Mouse (Mus musculus): ENCODE results near the gene Ppm1h. TPM values are rescaled to one million over a fixed set of nuclear protein-coding genes. Genes with fewer than 3 reads are reported as not detected.

Gene Ppm1h
- total and polyA plus RNA-seq, 2 experiments from 2014 or later: 31.1 to 31.7 TPM

DNA sequence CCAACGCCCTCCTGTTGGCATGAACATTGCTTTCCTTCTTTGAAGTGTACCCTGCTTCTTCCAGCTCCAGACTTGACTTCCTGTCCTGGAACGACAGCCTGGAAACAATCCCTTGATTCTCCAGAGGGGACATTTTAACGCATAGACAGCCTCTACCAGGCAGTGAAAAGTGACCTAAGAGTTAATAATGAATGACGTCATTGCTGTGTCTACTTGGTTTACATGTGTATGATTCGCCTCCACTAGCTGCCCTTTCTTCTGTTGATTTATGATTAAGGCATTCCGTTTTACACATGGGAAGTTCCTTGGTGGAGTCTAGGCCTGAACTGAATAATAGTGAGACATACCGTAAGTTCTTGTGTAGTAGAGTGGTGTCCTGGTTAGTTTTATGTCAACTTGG lies 287.9 kb downstream of the Ppm1h start:
- Histone ChIP-seq H3K27ac (ENCODE audit: low read depth, low read length) (no peak overlapping the region), H3K4me3 (ENCODE audit: low read depth, low read length) (no peak overlapping the region), H3K27me3 (ENCODE audit: insufficient read depth, low read length) (no peaks in the 10 kb centered on the region), H3K9ac (no peak overlapping the region), H3K36me3 (ENCODE audit: insufficient read depth) (no peaks in the 10 kb centered on the region), H3K4me1 (ENCODE audit: insufficient read depth) (peaks cover 10% of the 10 kb centered on the region; the same call in 1 of the 2 replicates), H3K4me2 (ENCODE audit: low read depth) (no peak overlapping the region), H3K9me3 (ENCODE audit: low read length) (no peaks in the 10 kb centered on the region)
- no peak for DNase-seq
- 74% methylated on average over 7 of the region's 7 CpGs for WGBS
- no peak for TF ChIP-seq CTCF (IDR thresholded peaks at IDR 0.05; ENCODE audit: low read depth)
- no peak for ATAC-seq

DNA sequence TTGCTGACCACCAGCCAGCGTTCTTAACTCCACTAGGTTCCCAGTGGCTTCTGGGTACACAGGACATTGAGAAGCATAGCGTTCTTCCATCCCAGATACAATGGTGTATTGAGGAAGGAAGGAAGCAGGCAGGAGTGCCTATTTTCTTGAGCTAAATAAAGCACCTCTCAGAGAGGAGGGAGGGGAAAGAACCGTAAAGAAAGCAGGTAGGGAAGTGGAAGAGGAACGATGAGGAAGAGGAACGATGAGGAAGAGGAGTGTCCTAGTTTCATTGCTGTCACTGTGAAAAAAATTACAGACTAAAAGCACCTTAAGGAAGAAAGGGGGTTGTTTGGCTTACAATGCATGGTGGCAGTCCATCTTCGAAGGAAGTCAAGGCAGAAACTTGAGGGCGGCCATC lies 291.6 kb downstream of the Ppm1h start:
- Histone ChIP-seq H3K4me3 (ENCODE audit: low read depth, low read length) (no peak overlapping the region), H3K4me2 (ENCODE audit: low read depth) (no peak overlapping the region), H3K36me3 (ENCODE audit: insufficient read depth) (no peaks in the 10 kb centered on the region), H3K9me3 (ENCODE audit: low read length) (no peaks in the 10 kb centered on the region), H3K27me3 (ENCODE audit: insufficient read depth, low read length) (no peaks in the 10 kb centered on the region), H3K9ac (no peak overlapping the region), H3K27ac (ENCODE audit: low read depth, low read length) (no peak overlapping the region), H3K4me1 (ENCODE audit: insufficient read depth) (no peaks in the 10 kb centered on the region)
- 86% methylated on average over 7 of the region's 7 CpGs for WGBS
- ATAC-seq (no peak), DNase-seq (no peak)
- TF ChIP-seq CTCF (IDR thresholded peaks at IDR 0.05; ENCODE audit: low read depth): no peak

DNA sequence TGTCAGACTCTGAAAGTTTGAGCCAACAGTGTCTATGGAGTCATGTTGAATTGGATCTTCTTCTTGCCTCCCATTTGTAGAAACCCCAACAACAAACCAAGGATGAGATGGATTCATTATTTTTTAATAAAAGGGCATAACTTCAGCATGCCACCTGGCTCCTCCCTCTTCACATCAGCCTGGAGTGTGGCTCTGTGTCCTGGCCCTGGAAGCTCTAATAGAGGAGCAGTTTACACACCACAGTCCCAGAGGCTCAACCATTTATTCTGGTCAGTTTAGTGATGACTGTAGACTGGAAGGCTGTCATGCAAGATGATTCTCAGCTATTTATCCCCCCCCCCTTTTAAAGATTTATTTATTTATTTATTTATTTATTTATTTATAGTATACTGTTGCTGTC lies 294.7 kb downstream of the Ppm1h start:
- Histone ChIP-seq H3K27ac (ENCODE audit: low read depth, low read length) (no peak overlapping the region), H3K9ac (no peak overlapping the region), H3K4me3 (ENCODE audit: low read depth, low read length) (no peak overlapping the region), H3K27me3 (ENCODE audit: insufficient read depth, low read length) (no peaks in the 10 kb centered on the region), H3K36me3 (ENCODE audit: insufficient read depth) (no peaks in the 10 kb centered on the region), H3K9me3 (ENCODE audit: low read length) (no peaks in the 10 kb centered on the region), H3K4me2 (ENCODE audit: low read depth) (no peak overlapping the region), H3K4me1 (ENCODE audit: insufficient read depth) (no peaks in the 10 kb centered on the region)
- ATAC-seq: no peak
- DNase-seq: no peak
- no peak for TF ChIP-seq CTCF (IDR thresholded peaks at IDR 0.05; ENCODE audit: low read depth)

DNA sequence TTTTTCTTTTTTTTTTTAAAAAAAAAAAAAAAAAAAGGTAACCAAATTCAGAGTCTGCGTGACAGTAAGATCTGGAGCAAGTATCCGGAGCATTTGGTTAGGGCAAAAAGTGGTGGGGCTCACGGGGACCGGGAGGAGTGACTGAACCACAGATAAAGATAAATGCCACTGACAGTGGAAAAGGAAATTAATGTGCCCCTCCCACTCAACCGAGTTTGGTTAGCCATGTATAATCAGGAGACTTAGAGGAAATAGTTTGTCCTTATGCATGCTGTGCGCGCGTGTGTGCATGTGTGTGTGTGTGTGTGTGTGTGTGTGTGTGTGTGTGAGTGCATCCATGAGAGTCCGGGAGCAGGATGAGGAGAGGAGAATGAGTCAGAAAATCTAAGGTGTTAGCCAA lies 297.5 kb downstream of the Ppm1h start:
- no peak overlapping the region for H3K27ac ChIP-seq (ENCODE audit: low read depth, low read length)
- no peak for ATAC-seq
- H3K4me1 ChIP-seq (ENCODE audit: insufficient read depth): no peaks in the 10 kb centered on the region
- H3K9ac ChIP-seq: no peak overlapping the region
- H3K9me3 ChIP-seq (ENCODE audit: low read length): no peaks in the 10 kb centered on the region
- TF ChIP-seq CTCF (IDR thresholded peaks at IDR 0.05; ENCODE audit: low read depth): no peak
- no peaks in the 10 kb centered on the region for H3K27me3 ChIP-seq (ENCODE audit: insufficient read depth, low read length)
- H3K36me3 ChIP-seq (ENCODE audit: insufficient read depth): 0 out of 2 replicates have a peak, but pooled peaks cover 11% of the 10 kb centered on the region
- DNase-seq: no peak
- WGBS: 81% methylated on average over 9 of the region's 9 CpGs
- no peak overlapping the region for H3K4me3 ChIP-seq (ENCODE audit: low read depth, low read length)
- no peak overlapping the region for H3K4me2 ChIP-seq (ENCODE audit: low read depth)

DNA sequence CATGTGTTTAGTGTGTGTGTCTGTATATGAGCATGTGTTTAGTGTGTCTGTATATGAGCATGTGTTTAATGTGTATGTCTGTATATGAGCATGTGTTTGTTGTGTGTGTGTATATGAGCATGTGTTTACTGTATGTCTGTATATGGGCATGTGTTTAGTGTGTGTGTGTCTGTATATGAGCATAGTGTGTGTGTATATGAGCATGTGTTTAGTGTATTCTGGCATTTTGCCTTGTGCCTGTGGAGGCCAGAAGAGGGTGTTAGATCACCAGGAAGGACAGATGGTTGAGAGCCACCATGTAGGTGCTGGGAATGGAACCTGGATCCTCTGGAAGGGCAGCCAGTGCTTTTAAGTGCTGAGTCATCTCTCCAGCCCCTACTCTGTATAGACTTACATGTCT lies 300.8 kb downstream of the Ppm1h start:
- H3K4me2 ChIP-seq (ENCODE audit: low read depth): no peak overlapping the region
- ATAC-seq: peak; percentile 23; the same call in 1 of the 2 replicates
- no peak overlapping the region for H3K27ac ChIP-seq (ENCODE audit: low read depth, low read length)
- no peak overlapping the region for H3K4me3 ChIP-seq (ENCODE audit: low read depth, low read length)
- no peak for DNase-seq
- no peaks in the 10 kb centered on the region for H3K9me3 ChIP-seq (ENCODE audit: low read length)
- H3K4me1 ChIP-seq (ENCODE audit: insufficient read depth): peaks cover 9% of the 10 kb centered on the region; the same call in 1 of the 2 replicates
- no peak for TF ChIP-seq CTCF (IDR thresholded peaks at IDR 0.05; ENCODE audit: low read depth)
- 0 out of 2 replicates have a peak, but pooled peaks cover 16% of the 10 kb centered on the region for H3K36me3 ChIP-seq (ENCODE audit: insufficient read depth)
- H3K27me3 ChIP-seq (ENCODE audit: insufficient read depth, low read length): no peaks in the 10 kb centered on the region
- H3K9ac ChIP-seq: no peak overlapping the region

DNA sequence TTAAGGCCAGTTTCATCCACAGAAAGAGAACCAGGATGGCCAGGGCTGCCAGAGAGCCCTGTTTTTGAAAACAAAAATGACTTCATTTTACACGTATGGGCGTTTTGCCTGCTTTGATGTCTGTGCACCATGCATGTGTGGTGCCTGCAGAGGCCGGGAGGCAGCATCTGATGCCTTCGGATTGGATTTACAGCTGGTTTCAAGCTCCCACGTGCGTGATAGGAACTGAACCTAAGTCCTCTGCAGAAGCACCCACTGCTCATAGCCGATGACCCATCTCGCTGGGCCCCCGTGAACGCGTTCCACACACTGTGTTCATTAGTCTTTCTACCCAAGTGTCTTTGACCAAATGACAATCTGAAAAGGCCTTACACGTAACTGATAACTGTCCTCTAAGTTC lies 301.6 kb downstream of the Ppm1h start:
- no peaks in the 10 kb centered on the region for H3K27me3 ChIP-seq (ENCODE audit: insufficient read depth, low read length)
- 95% methylated on average over 12 of the region's 12 CpGs for WGBS
- H3K36me3 ChIP-seq (ENCODE audit: insufficient read depth): 0 out of 2 replicates have a peak, but pooled peaks cover 16% of the 10 kb centered on the region
- no peak overlapping the region for H3K4me2 ChIP-seq (ENCODE audit: low read depth)
- ATAC-seq (no peak), DNase-seq (no peak)
- H3K4me3 ChIP-seq (ENCODE audit: low read depth, low read length): no peak overlapping the region
- H3K27ac ChIP-seq (ENCODE audit: low read depth, low read length): no peak overlapping the region
- peaks cover 9% of the 10 kb centered on the region; the same call in 1 of the 2 replicates for H3K4me1 ChIP-seq (ENCODE audit: insufficient read depth)
- no peak overlapping the region for H3K9ac ChIP-seq
- H3K9me3 ChIP-seq (ENCODE audit: low read length): no peaks in the 10 kb centered on the region
- TF ChIP-seq CTCF (IDR thresholded peaks at IDR 0.05; ENCODE audit: low read depth): no peak

DNA sequence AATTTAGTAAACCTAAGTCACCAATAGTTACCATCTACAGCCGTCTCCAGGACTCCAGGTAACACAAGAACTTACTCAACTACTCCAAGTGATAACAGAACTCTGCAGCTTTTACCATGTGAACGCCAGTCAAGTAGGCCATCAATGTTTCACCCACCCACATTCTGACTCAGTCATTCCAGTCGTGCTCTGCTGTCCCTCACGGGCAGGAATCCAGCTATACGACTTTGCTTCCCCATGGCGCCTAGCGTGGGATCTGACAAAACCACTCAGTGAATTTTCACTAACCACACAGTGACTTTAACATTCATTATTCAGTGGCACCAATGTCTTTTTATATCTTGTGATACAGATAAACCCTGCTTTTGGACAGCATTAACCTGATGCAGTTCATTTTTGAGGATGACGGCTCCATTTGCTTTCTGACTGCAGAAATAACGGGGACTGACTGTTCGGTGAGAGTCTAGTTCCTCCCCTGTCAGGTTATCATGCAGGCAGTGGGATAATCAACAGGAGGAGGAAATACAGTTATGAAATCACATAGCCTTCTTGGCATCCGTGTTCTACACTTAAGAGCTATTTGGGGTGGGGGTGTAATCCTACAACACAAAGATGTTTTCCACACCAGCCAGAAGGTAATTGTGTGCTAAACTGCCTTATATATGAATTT lies 304.5 kb downstream of the Ppm1h start:
- WGBS: 45% methylated on average over 11 of the region's 11 CpGs
- Histone ChIP-seq H3K4me3 (ENCODE audit: low read depth, low read length) (peak overlapping the region; percentile 83), H3K36me3 (ENCODE audit: insufficient read depth) (0 out of 2 replicates have a peak, but pooled peaks cover 16% of the 10 kb centered on the region), H3K27ac (ENCODE audit: low read depth, low read length) (no peak overlapping the region), H3K27me3 (ENCODE audit: insufficient read depth, low read length) (no peaks in the 10 kb centered on the region), H3K4me2 (ENCODE audit: low read depth) (peak overlapping the region; percentile 75), H3K9me3 (ENCODE audit: low read length) (no peaks in the 10 kb centered on the region), H3K9ac (peak overlapping the region; percentile 11; the same call in 1 of the 2 replicates), H3K4me1 (ENCODE audit: insufficient read depth) (peaks cover 16% of the 10 kb centered on the region)
- TF ChIP-seq CTCF (IDR thresholded peaks at IDR 0.05; ENCODE audit: low read depth): no peak
- no peak for ATAC-seq
- DNase-seq: no peak

All from forebrain, postnatal 0 days (tissue).